Mouse (Mus musculus): ENCODE measurements around the gene Gm44965.

Gene Gm44965

DNA sequence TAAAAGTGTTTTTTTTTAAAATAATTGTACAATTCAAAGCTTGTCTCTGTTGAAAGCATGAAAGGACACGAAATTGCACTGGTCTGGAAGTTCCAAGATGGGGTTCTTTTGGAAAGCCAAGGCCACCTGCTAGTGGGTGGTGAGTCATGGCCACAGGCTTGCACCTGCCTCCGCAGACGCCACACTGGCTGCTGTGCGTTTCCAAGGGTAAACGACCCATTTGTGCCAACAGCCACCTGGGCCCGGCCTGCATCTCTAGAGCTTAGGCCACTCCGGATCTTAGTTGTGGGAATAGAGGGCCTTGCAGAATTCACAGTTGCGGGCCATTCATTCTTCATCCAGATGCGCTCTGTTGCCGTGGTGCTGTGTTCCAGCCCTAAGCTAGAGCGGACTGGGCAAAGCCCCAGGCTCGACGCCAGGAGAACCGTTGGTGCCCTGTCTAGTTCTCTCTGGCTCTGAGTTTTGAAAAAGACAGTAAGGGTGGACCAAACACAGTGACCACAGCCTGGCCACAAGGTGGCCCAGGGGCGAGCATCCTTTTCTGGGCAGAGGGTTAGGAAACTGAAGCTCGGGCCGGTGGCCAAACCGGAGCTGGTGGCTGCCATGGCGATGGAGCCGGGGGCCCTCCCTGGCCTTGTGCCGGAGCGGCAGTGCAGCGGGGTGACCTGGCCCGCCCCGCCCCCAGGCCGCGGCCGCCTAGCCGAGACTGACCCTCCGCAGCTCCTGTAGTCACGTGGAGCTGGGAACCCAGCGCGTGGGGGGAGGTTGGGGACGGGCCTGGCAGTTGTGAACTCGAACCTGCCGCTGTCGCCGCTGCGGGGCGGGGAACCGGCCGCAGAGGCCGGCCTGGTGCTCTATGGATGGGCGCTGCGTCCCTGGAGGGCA, at the start of gene Gm44965, which contains the start of gene Repin1:
Gm44965 (plus strand) TSS at position 784 of the 885 bp plus-strand sequence.
Repin1 (plus strand) TSS at position 726 of the 885 bp plus-strand sequence.
- peak; percentile 98 to 99 for DNase-seq

DNA sequence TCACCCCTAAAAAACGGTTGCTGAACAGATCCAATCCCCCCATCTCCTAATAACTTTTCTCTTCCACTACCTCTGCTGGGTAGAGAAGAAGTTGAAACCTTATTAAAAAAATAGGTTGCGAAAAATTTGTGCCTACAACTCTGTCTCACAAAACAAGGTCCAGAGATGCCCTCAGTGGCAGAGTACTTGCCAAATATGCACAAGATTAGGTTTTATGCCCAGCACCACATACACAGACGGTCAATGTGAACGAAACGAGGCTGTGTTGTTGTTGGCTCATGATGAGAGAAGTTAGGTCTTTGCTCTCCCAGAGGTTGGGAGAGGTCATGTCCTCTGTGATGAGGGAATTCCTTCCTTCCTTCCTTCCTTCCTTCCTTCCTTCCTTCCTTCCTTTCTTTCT, 48.5 kb upstream of the Gm44965 start:
- DNase-seq, result no peak

DNA sequence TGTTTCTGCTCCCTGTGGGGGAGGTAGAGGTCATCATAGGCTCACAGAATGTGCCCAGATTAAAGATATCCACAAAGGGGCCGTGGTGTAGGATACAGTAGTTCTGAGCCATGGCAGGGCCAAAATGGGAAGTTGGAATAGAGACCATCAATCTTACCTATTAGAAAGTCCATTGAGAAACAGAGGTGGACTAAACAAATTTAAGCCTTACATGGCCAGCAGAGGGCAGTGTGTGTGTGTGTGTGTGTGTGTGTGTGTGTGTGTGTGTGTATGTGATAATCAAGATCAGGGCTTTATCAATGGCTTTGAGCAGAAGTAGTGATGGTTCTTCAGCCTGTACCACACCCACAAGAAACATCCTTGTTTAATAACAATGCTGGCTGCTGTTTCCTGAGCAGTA, 47.5 kb upstream of the Gm44965 start:
- DNase-seq, result peak in 1 of 2 experiments; percentile 49

DNA sequence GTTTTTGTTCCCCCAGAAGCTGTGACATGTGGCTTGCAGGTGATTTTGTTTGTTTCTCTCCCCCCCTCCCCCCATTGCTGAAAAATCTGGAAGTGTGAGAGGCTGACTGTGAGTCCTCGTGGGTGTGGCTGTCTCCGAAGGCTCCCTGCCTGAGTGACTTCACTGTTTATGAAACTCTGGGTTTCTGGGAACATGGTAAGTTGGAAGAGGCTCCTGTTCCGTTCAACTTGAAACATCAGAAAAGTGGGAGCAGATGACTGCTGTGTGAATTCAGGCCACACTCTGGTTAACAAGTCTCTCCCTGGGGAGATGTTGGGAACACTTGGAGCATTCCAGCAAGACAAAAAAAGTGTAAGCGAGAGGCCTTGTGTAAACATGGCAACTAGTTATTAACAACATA, 46.9 kb upstream of the Gm44965 start:
- no peak for DNase-seq

DNA sequence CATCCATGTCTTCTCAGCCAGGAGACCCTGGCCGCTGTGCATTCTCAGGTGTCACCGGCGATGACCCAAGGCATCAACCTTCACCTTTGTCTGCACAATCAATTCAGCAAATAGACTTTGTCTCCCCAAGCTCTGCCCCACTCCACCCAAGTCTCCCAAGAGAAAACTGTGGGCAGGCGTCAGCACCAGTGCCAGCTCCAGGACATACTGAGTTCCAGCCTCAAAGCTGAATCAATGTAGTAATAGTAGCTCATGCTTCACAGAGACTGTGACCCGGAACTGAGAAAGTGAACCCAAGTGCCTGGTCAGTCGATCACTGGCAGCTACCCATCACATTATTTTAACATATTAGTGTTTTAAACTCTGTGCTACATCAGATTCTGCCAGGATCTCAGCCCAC, 45.4 kb upstream of the Gm44965 start:
- no peak for DNase-seq

DNA sequence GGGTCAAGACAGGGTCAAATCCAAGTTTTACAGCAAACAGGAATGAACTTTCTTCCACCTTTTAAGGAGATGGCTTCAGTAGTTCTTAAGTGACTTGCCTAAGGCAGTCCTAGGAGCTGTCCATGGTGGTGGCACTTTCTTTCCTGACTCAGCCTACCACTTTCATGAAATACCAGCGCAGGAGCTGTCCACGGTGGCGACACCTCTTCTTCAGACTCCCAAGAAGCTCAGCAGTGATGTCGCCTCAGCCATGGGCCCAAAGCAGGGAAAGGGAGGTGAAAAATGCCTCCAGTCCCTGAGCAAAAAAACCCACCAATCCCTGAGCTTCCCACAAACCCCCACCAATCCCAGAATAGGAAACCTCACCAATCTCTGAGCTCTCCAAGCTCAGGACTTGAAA, 40.8 kb upstream of the Gm44965 start:
- DNase-seq, result no peak

DNA sequence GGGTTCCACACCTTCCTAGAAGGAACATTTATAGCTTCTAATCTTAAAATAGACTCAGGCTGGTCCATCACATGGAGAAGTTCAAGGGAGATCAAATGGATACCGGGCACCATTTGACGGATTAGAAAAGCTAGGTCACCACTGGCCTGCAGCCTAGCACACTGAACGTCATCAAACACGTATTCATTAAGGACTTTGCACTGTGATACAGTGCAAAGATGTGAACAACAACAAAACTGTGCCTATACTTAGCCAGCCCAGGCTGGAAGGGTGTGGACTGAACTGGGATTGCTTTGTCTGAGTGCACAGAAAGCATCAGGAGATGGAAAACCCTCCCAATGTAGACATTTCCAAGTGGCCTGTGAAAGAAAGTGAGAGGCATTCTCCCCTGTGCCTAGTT, 39.9 kb upstream of the Gm44965 start:
- peak in 1 of 2 experiments; percentile 37 for DNase-seq

DNA sequence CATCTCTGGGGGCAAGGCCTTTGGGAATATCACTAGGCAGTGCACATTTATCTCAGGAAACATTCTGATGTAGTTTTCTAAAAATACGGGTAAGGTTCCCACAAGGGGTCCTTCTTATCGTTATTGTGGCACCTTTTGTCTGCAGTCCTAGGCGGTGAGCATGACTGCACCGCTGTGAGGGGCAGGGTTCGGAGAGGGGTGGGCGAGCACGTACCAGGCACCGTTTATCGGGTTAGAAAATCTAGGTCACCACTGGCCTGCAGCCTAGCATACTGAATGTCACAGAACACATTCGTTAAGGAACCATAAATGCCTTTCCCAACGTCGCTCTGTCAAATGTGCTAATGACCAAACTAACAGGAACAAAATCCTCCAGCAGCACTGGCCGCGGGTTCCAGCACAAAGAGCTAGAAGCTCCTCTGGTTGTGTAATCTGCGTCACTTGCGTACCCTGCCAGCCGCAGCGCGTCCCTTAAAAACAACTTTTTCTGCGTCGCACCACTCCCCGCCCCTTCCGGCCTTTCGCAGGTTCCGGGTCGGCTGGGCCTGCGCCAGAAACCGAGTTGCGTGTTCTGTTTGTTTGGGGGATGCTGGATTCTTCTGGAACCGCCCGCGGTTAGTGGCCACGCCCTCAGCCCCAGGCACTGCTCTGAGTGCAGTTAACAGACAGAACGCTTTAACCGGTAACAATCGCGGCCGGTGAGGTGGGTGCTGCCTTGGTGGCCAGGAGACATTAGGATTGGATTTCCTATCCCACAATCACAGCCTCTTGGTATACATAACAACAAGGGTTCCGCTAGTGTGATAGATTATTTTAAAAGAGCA, 39.2 kb upstream of the Gm44965 start, which contains the start of gene Lrrc61:
Lrrc61 (plus strand) TSS at position 517 of the 824 bp plus-strand sequence.
- peak; percentile 98 to 99 for DNase-seq

DNA sequence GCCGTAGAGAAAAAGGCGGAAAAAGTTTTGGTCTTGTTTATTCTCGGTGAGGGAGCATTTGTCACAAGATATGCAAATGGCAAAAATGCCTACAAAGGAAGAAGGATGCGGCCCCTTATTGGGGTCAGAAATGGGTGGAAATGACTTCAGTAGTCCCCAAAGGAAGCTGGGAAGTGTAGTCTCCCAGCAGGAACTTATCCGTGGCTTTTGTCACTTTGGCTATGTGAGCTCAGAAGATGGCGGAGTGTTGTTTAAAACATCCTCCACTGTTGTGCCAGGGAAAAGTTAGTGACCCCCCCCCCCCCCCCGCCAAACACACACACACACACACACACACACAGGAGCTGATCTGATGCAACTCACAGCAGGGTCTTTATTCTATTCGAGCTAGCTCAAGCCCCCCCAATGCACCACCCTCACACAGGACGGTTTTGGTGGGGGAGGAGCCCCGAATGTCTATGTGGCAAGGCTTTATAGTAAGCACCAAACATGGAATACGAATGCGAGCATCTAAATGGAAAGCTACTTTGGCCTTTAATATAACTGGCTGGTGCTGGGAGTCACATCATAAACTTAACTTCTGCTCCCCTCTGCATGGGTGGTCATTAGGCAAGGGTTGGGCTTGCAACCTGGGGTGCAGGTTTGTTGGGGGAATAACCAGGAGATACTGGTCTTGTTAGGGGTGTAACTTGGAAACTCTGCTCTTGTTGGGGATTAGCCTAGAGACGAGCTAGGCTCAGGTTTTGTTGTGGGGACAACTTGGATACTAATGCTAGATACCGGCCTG, 38.4 kb upstream of the Gm44965 start:
- DNase-seq, result peak; percentile 48 to 68

DNA sequence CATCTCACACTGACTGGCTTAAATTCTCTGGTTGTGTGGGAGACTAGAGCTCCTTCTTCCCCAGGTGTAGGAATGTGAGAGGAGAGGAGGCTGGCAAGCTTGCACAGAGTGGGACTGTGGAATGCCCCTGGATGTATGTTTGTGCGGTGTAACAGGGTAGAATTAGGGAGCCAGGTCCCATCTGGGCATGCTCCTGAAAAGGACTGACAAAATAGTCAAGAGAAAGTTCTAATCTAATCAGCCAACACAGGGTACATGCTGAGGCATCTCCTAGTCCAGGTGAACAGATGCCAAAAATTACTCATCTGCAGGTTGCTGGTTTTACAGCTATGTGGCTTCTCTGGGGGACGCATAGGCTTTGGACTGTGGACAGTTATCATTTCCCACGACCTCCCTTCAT, 37.8 kb upstream of the Gm44965 start:
- no peak for DNase-seq

DNA sequence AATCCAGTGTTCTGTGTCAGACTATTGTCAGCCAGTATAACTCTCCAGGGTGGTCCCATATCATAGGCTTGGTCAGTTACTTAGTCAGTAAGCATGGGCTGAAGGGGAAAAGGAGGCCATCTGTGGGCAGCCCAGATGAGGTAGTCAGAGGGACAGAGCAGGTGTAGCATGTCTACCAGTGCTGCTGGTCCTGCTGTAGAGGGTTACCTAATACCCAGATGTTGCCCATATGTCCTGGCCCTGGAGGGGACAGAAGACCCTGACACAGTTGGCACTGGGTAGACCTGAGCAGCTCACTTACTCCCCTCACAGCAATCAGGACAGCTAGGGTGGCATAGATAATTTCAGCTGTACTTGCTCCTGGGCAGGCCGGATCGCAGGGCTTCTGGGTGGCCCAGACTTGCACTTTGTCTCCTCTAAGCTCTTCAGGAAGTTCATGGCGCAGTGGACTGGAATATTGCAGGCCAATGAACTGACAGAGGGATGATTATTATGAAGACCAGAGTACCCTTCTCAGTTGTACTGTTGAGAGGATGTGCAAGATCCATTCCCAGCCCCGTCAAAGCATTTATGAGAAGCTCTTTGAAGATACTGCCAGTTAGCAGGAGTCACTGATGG, 27.9 kb upstream of the Gm44965 start:
- DNase-seq, result no peak

DNA sequence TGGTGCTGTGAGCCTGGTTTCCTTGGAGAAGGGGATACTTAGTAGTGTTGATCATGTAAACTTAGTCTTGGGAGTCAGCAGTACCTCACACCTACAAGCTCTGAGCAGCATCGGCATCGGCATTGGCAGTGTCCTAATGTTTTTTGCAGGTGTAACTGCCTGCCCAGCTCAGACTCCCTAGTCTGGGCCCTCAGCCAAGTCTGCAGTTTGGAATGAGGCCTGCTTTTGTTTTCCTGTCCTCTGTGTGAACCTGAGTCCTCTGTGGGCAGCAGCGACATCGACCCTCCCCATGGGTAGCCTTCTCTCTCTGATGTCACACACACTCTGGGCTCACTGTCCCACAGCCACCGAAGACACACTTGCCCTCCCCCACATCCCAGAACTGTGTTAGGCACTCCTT, 27.4 kb upstream of the Gm44965 start:
- peak; percentile 54 to 66 for DNase-seq

DNA sequence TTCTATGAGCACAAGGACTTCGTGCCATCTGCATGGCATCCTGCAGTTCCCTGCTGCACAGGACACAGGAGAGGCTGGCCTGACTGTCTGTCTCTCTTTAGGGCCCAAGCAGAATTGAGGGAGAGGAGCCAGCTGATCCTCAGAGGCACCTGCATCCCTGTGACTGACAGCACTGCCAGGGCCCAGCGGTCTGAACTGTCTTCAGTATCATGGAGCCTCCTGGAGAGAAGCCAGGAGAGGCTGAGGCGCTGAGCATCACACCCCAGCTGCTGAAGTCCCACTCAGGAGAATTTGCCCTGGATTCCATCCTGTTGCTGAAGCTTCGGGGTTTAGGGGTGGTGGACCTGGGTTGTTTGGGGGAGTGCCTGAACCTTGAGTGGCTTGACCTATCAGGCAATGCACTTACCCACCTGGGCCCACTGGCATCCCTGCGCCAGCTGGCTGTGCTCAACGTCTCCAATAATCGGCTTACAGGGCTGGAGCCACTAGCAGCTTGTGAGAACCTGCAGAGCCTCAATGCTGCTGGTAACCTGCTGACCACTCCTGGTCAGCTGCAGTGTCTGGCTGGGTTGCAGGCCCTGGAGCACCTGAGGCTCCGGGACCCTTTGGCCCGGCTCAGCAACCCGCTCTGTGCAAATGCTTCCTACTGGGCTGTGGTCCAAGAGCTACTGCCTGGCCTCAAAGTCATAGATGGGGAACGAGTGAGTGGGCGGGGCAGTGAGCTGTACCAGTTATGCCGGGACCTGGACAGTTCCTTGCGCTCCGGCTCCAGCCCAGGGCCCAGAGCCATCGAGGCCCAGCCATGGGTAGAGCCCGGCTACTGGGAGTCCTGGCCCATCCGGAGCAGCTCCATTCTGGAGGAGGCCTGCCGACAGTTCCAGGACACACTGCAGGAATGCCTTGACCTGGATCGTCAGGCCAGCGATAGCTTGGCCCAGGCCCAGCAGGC, 25.4 kb upstream of the Gm44965 start:
- peak; percentile 56 to 59 for DNase-seq

DNA sequence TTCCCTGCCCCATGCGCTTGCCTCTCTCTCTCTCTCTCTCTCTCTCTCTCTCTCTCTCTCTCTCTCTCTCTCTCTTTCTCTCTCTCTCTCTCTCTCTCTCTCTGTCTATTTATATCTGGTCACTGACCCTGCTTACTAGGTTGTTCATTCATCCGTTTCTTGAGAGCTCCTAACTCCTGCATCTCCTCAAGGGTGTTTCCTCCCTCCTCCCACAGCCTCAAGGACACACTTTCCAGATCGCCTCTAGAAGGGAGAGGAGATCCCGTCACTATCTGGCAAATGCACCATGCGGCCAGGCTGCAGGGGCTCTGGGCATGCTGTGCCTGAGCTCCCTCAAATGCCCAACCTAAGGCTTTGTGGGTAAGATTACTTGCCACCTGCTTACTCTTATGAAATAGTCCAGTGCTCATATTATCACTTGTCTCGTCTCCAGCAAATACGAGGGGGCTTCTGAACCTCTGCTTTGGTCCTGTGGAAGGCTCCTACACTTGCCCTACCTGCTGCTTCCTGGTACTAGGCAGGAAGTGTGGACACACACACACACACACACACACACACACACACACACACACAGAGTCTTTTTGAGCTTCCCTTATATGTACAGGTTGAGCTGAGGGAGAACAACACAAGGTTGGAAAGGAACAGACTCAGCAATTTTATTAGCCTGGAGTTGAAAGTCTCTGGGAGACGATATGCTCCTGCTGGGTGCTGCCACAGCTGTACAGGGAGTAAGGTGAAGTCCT, 24.5 kb upstream of the Gm44965 start:
- DNase-seq, result no peak

DNA sequence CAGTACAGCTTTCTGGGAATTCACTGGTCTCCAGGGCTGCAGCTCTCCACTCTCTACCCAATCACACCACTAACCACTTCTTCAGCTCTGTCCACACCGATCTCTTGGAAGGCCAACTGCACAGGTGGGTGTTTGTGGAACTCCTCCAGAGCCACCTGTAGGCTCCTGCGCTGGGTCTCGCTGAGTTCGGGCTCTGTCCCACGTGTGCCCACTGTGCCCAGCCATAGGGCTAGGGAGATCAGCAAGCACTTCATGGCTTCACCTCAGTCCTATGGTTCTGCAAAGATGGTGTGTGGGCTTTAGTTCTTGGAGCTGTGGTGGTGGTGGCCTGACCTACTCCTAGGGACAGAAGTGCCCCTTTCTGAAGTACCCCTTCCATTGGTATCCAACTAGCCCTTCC, 21.7 kb upstream of the Gm44965 start:
- no peak for DNase-seq

DNA sequence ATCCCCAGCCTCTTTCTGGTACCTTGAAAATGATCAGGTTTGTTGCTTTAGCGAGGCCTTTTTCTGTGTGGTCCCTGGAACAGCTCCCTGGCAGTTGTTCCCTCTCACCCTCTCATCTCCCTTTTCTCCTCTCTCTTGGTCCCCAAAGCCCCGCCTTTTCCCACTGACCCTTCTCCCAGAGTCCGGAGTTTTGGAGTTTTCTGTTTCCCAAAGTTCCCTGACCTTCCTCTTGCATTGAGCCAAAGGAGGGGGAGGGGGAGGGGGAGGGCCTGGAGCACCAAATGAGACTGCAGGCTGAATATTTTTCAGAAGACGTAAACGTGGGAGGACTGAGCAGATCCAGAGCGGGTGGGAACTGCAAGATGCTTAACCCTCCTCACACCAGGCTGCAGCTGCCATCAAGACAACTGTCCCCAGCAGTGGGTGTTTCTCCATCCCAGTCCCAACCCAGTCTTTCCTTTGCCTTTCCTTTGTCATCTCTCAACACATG, 21.1 kb upstream of the Gm44965 start, which contains the start of gene Rarres2:
Rarres2 (minus strand) TSS at position 218 of the 490 bp plus-strand sequence.
- DNase-seq, result no peak

DNA sequence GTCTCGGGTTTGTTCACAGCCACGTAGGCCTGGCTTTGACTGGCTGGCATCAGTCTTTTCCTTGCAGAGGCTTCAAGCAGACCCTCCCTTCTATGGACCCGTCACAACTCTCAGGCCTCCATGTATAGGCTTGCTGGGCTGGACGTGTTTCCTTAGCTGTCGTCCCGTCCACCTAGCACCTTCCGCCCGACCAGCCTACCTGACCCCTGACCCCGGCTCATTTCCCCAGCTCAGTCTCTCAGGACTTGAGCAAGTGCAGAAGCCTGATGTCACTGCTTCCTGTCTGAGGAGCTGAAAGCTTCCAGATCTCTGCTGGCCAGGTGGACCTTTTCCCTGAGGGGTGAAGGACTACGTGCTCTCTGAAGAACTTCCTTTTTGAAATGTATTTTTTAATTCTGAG, 20.5 kb upstream of the Gm44965 start:
- no peak for DNase-seq

DNA sequence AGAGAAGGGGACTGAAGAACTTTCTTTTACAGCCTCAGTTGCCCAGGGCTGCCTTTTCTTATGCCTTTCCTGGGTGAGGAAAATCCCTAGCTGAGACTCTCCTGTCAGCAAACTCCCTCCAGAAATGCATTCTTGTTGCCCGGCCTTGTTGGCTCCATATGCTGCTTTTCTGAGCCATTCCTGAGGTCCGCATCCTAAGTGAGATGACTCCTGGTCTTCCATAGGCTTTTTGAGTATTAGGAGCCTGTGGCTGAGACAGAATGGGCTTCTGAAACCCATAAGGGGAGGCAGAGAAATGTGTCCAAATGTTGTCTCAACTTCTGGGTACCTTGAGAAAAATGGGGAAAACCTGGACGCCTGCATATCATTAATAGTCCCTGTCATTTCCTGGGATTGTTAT, 19.8 kb upstream of the Gm44965 start:
- DNase-seq, result no peak

DNA sequence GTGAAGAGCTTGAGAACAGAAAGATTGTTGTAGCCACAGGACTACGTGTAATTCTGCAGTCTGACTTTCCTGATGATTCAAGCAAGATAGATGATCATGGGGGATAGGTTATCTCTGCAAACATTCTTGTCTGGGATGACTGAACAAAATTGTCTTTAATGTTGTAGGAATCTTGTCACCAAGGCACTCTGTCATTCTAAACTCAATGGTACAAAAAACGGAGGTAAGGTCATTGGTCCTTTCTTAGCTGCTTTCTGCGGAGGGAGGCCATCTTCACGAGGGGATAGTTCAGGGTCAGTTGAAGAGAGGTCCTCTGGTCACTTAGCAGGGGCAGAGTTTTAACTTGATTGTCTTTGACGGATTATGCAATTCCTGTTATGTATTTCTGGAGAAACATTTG, 15.0 kb upstream of the Gm44965 start:
- DNase-seq, result no peak

DNA sequence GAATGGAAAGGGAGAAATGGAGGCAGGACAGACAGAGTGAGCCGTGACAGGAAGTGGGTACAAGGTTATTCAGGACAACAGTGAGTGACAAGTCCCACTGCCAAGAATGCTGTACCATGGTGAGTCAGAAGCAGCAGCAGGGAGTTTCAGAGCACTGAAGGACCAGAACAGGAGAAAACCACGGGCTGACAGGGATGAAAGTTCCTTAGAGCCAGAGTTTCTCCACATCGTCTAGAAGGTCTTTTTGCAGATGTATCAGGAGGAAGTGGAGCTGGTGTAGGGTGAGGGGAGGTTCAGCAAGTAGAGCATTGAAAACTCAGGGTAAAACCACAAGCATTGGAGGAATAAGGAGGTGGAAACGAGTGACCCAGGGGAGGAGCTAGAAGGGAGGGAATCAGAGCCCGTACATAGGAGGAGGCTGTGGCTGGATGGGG, 14.5 kb upstream of the Gm44965 start:
- no peak for DNase-seq

Data from cerebellum, postnatal 36 days (tissue).